Mouse (Mus musculus) heart, adult 2 months (tissue): ENCODE measurements around the gene Asb4.

Experiments used
- CTCF ChIP-seq: fragments of 200-600 bp; IDR thresholded peaks from 2 replicates; pipeline ENCODE4 v1.8.1; 2022; ENCODE audit warnings: antibody characterized with exemption, mild to moderate bottlenecking, moderate library complexity
- EP300 ChIP-seq: fragments of 200-500 bp; IDR thresholded peaks from 2 replicates; pipeline ENCODE4 v1.6.1; 2011; ENCODE audit warnings: low read depth, low read length, control low read depth; ENCODE audit not compliant: insufficient read depth

DNA sequence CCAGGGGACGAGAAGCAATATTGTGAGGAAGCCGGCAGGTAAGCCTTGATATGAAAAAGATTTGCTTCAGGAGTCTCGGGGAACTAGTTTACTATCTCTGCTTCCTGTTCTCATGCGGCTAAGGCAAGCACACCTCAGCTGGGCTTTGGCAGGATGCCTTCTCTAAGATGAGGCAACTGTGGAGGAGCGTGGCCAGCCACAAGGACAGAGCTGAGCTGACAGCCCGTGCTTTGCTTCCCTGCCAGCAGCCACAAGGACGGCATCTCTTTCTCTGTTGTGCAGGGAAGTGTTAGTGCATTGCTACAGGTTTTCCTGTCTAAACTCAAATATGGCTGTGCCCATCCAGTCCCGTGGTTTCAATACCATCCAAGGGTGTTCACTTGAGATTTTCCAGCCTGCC, 30.1 kb downstream of the Asb4 start:
- TF ChIP-seq CTCF (no peak), EP300 (no peak)
